Mouse (Mus musculus) cerebellum, adult 8-10 months (tissue): ENCODE measurements around the gene Mindy4b-ps.

Experiments
- DNase-seq: peaks from one replicate; pipeline ENCODE4 v3.0.0; 2022

The Mindy4b-ps gene

DNA sequence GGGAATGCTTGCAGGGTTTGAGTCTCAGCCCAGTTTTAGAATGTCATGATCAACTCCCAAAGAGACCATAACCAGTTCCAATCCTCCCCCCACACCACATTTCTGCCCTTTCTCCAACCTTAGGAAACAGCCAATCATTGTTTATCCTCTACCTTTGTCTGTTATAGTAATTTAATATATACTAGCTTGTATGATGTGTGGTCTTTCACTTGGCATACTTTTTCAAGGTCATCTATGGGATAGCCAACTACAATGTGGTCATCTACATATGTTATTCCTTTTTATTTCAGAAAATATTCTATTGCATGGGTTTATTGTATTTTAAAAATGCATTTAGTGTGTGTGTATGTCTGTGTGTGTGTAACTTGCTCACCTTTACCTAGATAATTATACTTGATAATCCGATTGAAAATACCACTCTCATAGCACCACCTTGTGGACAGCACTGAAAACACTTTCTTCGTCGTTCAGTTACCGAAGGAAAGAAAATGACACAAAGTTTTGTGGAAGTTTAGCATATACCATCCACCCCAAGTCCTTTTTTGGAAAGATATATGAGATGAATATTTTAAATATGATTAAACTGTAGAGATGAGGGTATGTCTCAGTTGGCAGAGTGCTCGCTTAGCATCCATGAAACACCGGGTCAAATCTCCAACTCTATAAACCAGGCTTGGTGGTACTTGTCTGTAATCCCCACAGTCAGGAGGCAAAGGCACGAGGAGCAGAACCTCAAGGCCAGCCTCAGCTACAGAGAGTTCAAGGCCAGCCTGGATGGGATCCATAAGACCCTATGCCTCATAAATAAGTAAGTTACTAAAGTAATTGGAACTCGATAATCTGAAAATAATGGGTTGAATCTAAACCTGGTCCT, 37.7 kb downstream of the Mindy4b-ps start:
- DNase-seq = peak; percentile 48

DNA sequence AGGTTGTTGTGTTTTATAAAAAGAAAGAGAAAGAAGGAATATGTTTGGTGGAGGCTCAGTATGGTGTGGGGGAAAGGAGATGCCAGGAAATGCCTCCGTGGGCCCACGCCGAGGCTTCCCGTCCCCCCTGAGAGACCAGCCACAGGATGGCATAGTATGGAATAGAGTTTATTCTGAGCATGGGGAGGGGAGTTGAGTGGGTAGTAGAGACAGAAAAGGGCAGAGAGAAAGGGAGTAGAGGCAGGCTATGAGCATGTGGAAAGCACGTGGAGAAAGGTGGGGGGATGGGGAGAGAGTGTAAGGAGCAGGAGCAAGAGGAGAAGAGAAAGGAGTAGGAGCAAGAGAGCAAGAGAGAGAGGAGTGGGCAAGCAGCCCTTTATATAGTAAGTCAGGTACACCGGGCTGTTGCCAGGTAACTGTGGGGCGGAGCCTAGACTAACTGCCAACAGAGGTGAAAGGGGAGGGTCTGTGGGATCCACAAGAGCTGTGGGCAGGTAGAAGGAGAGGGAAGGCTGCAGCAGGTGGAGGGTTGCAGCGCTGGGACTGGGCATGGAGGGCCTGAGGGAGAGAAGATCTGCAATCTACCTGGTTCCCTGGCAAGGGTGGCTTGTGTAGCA, 38.4 kb downstream of the Mindy4b-ps start:
- no peak for DNase-seq

DNA sequence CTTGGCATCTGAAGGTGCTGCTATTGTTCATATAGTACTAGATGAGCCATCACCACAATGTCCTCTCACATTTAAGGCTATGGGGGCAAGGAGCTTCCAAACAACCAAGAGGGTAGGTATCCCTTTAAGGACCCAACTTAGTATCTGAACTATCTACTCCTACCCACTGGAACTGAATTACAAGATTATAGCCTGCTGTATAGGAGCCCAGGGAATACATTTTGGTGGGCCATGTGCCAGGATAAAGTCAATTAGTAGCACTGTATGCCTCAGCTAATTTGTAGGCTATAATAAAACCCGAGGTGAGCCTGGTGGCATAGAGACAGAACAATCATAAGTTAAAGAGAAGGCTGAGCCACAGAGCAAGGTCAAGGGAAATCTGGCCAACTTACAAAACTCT, 65.7 kb downstream of the Mindy4b-ps start:
- DNase-seq = no peak

DNA sequence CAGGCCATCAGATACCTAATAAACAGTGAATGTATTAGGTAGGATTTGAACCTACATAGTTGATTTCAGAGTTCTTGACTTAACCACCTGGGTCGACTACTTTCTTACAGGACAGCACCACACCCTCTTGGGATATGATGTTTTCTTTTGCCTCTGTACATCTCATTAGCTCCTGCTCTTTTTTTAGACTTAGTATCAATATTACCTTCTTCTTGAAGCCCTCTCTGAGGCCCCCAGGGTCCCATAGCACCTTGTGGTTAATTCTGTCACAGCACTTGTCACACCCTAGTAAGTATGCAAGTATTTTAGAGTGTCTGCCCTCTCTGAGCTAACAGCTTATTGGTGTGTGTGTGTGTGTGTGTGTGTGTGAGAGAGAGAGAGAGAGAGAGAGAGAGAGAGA, 66.3 kb downstream of the Mindy4b-ps start:
- DNase-seq = no peak

DNA sequence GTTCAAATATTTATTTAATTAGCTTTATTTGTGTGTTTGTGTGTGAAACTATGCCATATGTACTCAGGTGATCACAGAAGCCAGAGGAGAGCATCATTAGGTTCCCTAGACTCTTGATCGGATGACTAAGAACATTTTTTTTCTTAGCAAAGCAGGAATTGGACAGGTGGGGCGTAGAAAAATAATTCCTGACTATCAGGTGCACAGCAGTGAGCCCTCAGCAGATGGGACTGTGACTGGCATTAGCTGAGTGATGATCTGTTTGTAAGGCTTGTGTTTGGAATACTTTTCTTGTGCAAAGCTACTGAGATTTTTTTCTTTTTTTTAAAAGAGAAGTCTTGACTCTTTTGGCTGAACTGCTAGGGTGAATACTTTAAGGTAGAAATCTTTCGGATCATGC, 67.8 kb downstream of the Mindy4b-ps start:
- DNase-seq = no peak

DNA sequence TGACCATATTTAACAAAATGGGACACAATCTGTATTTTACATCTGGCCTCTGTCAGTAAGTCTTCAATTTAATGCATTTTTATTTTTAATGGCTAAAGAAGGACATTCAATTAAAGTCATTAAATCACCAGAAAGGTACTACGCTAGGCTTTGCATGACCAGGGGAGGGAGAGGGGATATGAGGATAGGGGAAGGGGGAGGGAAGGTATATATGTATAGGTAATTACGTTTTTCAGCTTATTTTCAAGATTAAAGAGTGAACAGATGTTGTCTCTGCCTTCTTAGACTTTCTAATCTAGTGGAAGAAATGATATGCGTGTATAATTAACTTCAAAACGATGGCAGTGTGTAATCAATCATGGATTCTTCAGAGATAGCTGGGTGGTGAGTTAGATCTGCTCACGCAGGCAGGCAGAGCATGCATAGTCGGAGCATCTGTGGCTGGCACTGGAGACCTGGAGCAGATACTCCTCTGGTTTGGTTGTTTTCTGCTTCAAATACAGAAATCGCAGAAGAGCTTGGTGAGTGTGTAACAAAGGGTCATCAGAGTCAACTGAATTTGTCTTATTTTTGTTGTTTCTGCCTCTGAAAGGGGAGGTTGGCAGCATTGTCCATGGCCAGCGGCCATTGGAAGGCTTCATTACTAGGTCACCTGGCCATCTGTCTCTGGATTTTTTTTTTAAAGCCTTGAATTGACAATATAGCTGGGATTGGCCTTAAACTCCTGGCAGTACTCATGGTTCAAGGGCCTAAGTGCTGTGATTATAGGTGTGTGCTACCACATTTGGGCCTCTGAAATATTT, 70.1 kb downstream of the Mindy4b-ps start:
- DNase-seq = peak; percentile 76

DNA sequence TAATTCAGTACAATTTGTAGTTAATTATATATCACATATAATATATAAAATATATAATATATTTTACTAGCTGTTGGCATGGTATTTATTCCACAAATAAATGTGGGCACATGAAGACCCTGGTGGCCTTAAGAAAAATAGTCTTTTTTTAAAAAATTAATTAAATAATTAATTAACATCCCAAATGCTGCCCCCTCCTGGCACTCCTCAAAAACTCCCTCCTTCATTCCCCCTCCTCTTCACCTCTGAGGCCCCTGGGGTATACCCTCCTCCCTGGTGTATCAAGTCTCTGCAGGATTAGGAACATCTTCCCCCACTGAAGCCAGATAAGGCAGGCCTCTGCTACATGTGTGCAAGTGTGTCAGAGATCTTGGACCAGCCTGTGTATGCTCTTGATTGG, 73.4 kb downstream of the Mindy4b-ps start:
- no peak for DNase-seq

DNA sequence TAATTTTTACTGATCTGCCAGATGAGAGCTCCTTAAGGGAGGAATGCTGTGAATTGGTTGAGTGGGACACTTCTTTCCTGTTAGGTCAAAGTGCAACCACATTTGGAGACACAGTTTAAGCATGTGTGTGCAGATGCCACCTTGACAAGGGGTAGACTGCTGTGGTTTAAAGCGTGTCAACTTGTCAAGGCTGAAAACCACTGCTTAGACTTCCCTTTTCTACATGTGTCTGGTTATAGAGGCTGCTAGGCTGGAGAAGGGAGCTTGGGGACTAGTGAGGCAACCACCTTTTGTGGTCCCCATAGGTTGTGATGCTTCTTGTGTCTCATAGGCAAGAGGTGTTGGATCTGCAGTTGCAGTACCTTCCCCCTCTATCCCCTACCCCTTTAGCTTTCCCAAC, 74.2 kb downstream of the Mindy4b-ps start:
- no peak for DNase-seq

DNA sequence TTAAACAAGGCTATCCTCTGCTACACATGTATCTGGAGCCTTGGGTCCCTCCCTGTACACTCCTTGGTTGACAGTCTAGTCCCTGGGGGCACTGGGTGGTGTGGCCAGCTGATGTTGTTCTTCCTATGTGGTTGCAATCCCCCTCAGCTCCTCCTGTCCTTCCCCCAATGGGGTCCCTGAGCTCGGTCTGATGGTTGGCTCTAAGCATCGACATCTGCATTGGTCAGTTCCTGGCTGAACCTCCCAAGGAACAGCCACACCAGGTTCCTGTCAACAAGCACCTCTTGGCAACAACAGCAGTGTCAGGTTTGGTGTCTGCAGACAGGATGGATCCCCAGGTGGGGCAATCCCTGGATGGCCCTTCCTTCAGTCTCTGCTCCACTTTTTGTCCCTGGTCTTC, 82.6 kb downstream of the Mindy4b-ps start:
- no peak for DNase-seq
